Comparison of ENCODE assay signal across 8 mouse cellular contexts in the genomic region with DNA sequence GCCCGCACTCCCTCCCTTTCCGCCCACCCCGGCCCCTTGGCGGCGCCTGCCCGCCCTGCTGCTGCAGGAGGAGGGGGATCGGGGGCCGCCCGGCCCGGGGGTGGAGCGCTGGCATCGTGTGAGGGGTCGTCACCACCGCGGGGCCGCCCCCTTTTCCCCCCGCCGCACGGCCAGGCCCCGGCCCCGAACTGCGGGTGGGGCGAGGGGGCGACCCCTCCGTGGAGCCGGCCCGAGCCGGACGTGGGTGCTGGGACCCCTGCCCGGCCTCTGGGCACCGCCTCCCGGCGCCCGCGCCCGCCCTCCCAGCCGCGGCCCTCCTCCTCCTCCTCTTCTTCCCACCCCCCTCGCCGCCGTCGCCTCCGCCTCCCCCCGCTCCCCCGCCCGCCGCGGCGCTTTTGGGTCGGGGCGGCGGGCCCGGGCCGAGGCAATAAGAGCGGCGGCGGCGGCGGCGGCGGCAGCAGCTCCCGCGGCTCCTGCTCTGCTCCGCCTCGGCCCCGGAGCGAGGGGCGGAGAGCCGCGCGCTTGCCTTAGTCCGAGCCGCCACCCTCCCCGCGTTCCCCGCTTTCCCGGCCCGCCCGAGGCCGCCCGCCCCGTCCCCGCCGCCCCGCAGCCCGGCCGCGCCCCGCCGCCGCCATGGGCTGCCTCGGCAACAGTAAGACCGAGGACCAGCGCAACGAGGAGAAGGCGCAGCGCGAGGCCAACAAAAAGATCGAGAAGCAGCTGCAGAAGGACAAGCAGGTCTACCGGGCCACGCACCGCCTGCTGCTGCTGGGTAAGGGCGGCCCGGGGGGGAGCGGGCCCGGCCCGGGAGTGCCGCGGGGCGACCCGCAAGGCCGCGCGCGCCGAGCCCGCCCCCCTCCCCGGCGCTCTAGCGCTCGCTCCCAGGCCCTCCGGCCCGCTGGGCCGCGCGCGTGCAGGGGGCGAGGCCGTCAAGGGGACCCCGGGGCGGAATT. TPM values are rescaled to one million over a fixed set of nuclear protein-coding genes. Genes with fewer than 3 reads are reported as not detected.
A peak's percentile ranks its signal among the peaks of the same experiment; 100 is the strongest.
DNase-seq lines count a peak whose midpoint lies in the region; ATAC-seq lines count a peak whose summit lies in the region.

No protein-coding gene starts in this region.

- 0 out of 2 replicates have a peak, but pooled peaks cover 5% of the 10 kb centered on the region for H3K9me3 ChIP-seq in embryonic facial prominence, embryonic 14.5 days (ENCODE audit: control insufficient read depth, low read length)
- H3K9me3 ChIP-seq in kidney, embryonic 14.5 days (ENCODE audit: control insufficient read depth, low read length) = peaks cover 11% of the 10 kb centered on the region; the same call in 1 of the 2 replicates
- 0 out of 2 replicates have a peak, but pooled peaks cover 12% of the 10 kb centered on the region for H3K9me3 ChIP-seq in liver, embryonic 12.5 days (replicated peaks)
- H3K9me3 ChIP-seq in neural tube, embryonic 11.5 days (ENCODE audit: control insufficient read depth, low read length) = no peaks in the 10 kb centered on the region
- no peaks in the 10 kb centered on the region for H3K9me3 ChIP-seq in stomach, embryonic 16.5 days (replicated peaks; ENCODE audit: control insufficient read depth, low read length)

- peaks cover 13% of the 10 kb centered on the region for H3K36me3 ChIP-seq in embryonic facial prominence, embryonic 14.5 days (ENCODE audit: control insufficient read depth, insufficient read depth, low read length)
- H3K36me3 ChIP-seq in kidney, embryonic 14.5 days (ENCODE audit: control insufficient read depth, insufficient read depth, low read length) = peaks cover 8% of the 10 kb centered on the region; the same call in 1 of the 2 replicates
- H3K36me3 ChIP-seq in liver, embryonic 12.5 days = peaks cover 16% of the 10 kb centered on the region
- H3K36me3 ChIP-seq in neural tube, embryonic 11.5 days (ENCODE audit: control insufficient read depth, insufficient read depth, low read length) = no peaks in the 10 kb centered on the region
- H3K36me3 ChIP-seq in stomach, embryonic 16.5 days (ENCODE audit: control insufficient read depth, insufficient read depth, low read length) = no peaks in the 10 kb centered on the region

- peak; percentile 86 for ATAC-seq in embryonic facial prominence, embryonic 14.5 days (ENCODE audit: low read depth)
- peak; percentile 87 for ATAC-seq in kidney, embryonic 14.5 days (ENCODE audit: low FRiP score, low TSS enrichment)
- peak; percentile 62 for ATAC-seq in liver, embryonic 12.5 days
- peak; percentile 79 for ATAC-seq in neural tube, embryonic 11.5 days (ENCODE audit: insufficient read depth, low FRiP score, low TSS enrichment)
- ATAC-seq in stomach, embryonic 16.5 days (ENCODE audit: insufficient read depth, low FRiP score) = peak; percentile 90

- no peaks in the 10 kb centered on the region for H3K27me3 ChIP-seq in embryonic facial prominence, embryonic 14.5 days (replicated peaks; ENCODE audit: control insufficient read depth, insufficient read depth, low read length)
- no peaks in the 10 kb centered on the region for H3K27me3 ChIP-seq in kidney, embryonic 14.5 days (ENCODE audit: control insufficient read depth, insufficient read depth, low read length)
- H3K27me3 ChIP-seq in liver, embryonic 12.5 days (replicated peaks) = 0 out of 2 replicates have a peak, but pooled peaks cover 7% of the 10 kb centered on the region
- H3K27me3 ChIP-seq in neural tube, embryonic 11.5 days (ENCODE audit: control insufficient read depth, insufficient read depth, low read length) = no peaks in the 10 kb centered on the region
- no peaks in the 10 kb centered on the region for H3K27me3 ChIP-seq in stomach, embryonic 16.5 days (ENCODE audit: control insufficient read depth, insufficient read depth, low read length)

- peak overlapping the region; percentile 58 for H3K4me2 ChIP-seq in embryonic facial prominence, embryonic 14.5 days (ENCODE audit: low read depth, low read length)
- peak overlapping the region; percentile 64 for H3K4me2 ChIP-seq in kidney, embryonic 14.5 days (replicated peaks; ENCODE audit: low read depth, low read length)
- H3K4me2 ChIP-seq in liver, embryonic 12.5 days = peak overlapping the region; percentile 100
- peak overlapping the region; percentile 63 for H3K4me2 ChIP-seq in neural tube, embryonic 11.5 days (ENCODE audit: low read depth)
- peak overlapping the region; percentile 69 for H3K4me2 ChIP-seq in stomach, embryonic 16.5 days (ENCODE audit: low read depth, low read length)

- H3K27ac ChIP-seq in embryonic facial prominence, embryonic 14.5 days (replicated peaks; ENCODE audit: low read depth, low read length) = peak overlapping the region; percentile 98
- H3K27ac ChIP-seq in kidney, embryonic 14.5 days (ENCODE audit: low read depth, low read length) = peak overlapping the region; percentile 100
- peak overlapping the region; percentile 92 for H3K27ac ChIP-seq in liver, embryonic 12.5 days
- H3K27ac ChIP-seq in neural tube, embryonic 11.5 days (ENCODE audit: low read depth, low read length) = peak overlapping the region; percentile 98
- H3K27ac ChIP-seq in stomach, embryonic 16.5 days (ENCODE audit: low read length) = peak overlapping the region; percentile 98

- 2% methylated on average over 20 of the region's 131 CpGs for WGBS in embryonic facial prominence, embryonic 14.5 days
- WGBS in kidney, embryonic 14.5 days = under 1% methylated on average over 49 of the region's 131 CpGs
- 2% methylated on average over 82 of the region's 131 CpGs for WGBS in liver, embryonic 12.5 days (ENCODE audit: insufficient replicate concordance)
- under 1% methylated on average over 55 of the region's 131 CpGs for WGBS in neural tube, embryonic 11.5 days
- 3% methylated on average over 89 of the region's 131 CpGs for WGBS in stomach, embryonic 16.5 days

- H3K4me1 ChIP-seq in embryonic facial prominence, embryonic 14.5 days (ENCODE audit: control insufficient read depth, insufficient read depth, low read length) = peaks cover 29% of the 10 kb centered on the region
- H3K4me1 ChIP-seq in kidney, embryonic 14.5 days (ENCODE audit: control insufficient read depth, insufficient read depth, low read length) = peaks cover 32% of the 10 kb centered on the region
- peaks cover 57% of the 10 kb centered on the region for H3K4me1 ChIP-seq in liver, embryonic 12.5 days
- H3K4me1 ChIP-seq in neural tube, embryonic 11.5 days (ENCODE audit: control insufficient read depth, insufficient read depth, low read length) = peaks cover 13% of the 10 kb centered on the region; the same call in 1 of the 2 replicates
- H3K4me1 ChIP-seq in stomach, embryonic 16.5 days (ENCODE audit: control insufficient read depth, insufficient read depth, low read length) = peaks cover 26% of the 10 kb centered on the region

- DNase-seq in 3T3-L1 (ENCODE audit: low read depth, low spot score) = peak; percentile 59
- DNase-seq in adrenal gland, postnatal 36 days = peak; percentile 91 to 94
- peak; percentile 95 for DNase-seq in embryonic facial prominence, embryonic 14.5 days (ENCODE audit: low spot score)
- peak; percentile 84 to 85 for DNase-seq in heart, adult 9 months (ENCODE audit: low spot score in 2 of 2)
- DNase-seq in neural tube, embryonic 11.5 days (ENCODE audit: low spot score) = peak; percentile 93

- peak overlapping the region; percentile 100 for H3K9ac ChIP-seq in embryonic facial prominence, embryonic 14.5 days (ENCODE audit: low read depth, low read length)
- peak overlapping the region; percentile 99 for H3K9ac ChIP-seq in kidney, embryonic 14.5 days (ENCODE audit: low read depth, low read length)
- peak overlapping the region; percentile 98 for H3K9ac ChIP-seq in liver, embryonic 12.5 days
- H3K9ac ChIP-seq in neural tube, embryonic 11.5 days (ENCODE audit: low read length) = peak overlapping the region; percentile 100
- H3K9ac ChIP-seq in stomach, embryonic 16.5 days (ENCODE audit: low read length) = peak overlapping the region; percentile 100

- peak overlapping the region; percentile 95 for H3K4me3 ChIP-seq in embryonic facial prominence, embryonic 14.5 days (ENCODE audit: low read depth, low read length)
- peak overlapping the region; percentile 98 for H3K4me3 ChIP-seq in kidney, embryonic 14.5 days (ENCODE audit: low read length)
- H3K4me3 ChIP-seq in liver, embryonic 12.5 days = peak overlapping the region; percentile 97
- H3K4me3 ChIP-seq in neural tube, embryonic 11.5 days (ENCODE audit: low read depth, low read length) = peak overlapping the region; percentile 95
- H3K4me3 ChIP-seq in stomach, embryonic 16.5 days (replicated peaks; ENCODE audit: low read length) = peak overlapping the region; percentile 84

RNA-seq across cellular contexts. Expression of a gene that starts 16.6 kb away (rescaled TPM):
- total RNA-seq in adrenal gland, postnatal 36 days (2021) = 1 to 10 TPM; 2.2 to 2.6 TPM
- 15.1 and 18.1 TPM in 2 replicates for polyA plus RNA-seq in embryonic facial prominence, embryonic 14.5 days (2014; fragmentation: Nextera tagmentation; extraction: Ambion mirVana)
- polyA plus RNA-seq in kidney, embryonic 14.5 days (2014; fragmentation: Nextera tagmentation; extraction: Ambion mirVana) = 10.1 and 15.0 TPM in 2 replicates
- polyA plus RNA-seq in liver, embryonic 12.5 days (2016; fragmentation: Nextera tagmentation; extraction: Ambion mirVana) = 23.2 and 33.5 TPM in 2 replicates
- 8.1 and 9.1 TPM in 2 replicates for polyA plus RNA-seq in neural tube, embryonic 11.5 days (2014; fragmentation: Nextera tagmentation; extraction: Ambion mirVana)
- polyA plus RNA-seq in stomach, embryonic 16.5 days (2015; fragmentation: Nextera tagmentation; extraction: Ambion mirVana) = 34.1 and 63.1 TPM in 2 replicates

RNA-seq across cellular contexts. Expression of a gene that starts 45.8 kb away (rescaled TPM):
- total RNA-seq in adrenal gland, postnatal 36 days (2021) = 1,000 to 10,000 TPM; 2,444 to 2,615 TPM
- polyA plus RNA-seq in embryonic facial prominence, embryonic 14.5 days (2014; fragmentation: Nextera tagmentation; extraction: Ambion mirVana) = 2,600 and 2,666 TPM in 2 replicates
- 1,459 and 1,592 TPM in 2 replicates for polyA plus RNA-seq in kidney, embryonic 14.5 days (2014; fragmentation: Nextera tagmentation; extraction: Ambion mirVana)
- 565 and 587 TPM in 2 replicates for polyA plus RNA-seq in liver, embryonic 12.5 days (2016; fragmentation: Nextera tagmentation; extraction: Ambion mirVana)
- polyA plus RNA-seq in neural tube, embryonic 11.5 days (2014; fragmentation: Nextera tagmentation; extraction: Ambion mirVana) = 1,351 and 1,381 TPM in 2 replicates
- 581 and 721 TPM in 2 replicates for polyA plus RNA-seq in stomach, embryonic 16.5 days (2015; fragmentation: Nextera tagmentation; extraction: Ambion mirVana)

Comparison
In these comparisons a context has a peak if more than half of its experiments do, and no peak if none do; other contexts are left out.
1. Peak in every context shown above with its lines: DNase-seq, ATAC-seq, H3K4me3 ChIP-seq and H3K27ac ChIP-seq.